Mouse (Mus musculus) frontal cortex, postnatal 25 days (tissue): Measurements from ENCODE around the gene Olfr701.

ENCODE experiments used
- DNase-seq, 2 experiments: peaks; one replicate each; pipeline ENCODE4 v3.0.0; 2022; ENCODE audit warnings: low spot score in 2 of 2

The Olfr701 gene

GRCm38 (mm10) chr7:106813829-106814228, at the start of gene Olfr701:
Olfr701 (plus strand) TSS chr7:106814129.
- DNase-seq: no peak

GRCm38 (mm10) chr7:106788330-106788729, 25.6 kb upstream of the Olfr701 start:
- DNase-seq: no peak

- DNase-seq: no peak
Observed at GRCm38 (mm10) chr7:106793098-106793497, 20.8 kb upstream of the Olfr701 start, which contains the start of gene Olfr699. Olfr699 (minus strand) TSS chr7:106793198.

DNA sequence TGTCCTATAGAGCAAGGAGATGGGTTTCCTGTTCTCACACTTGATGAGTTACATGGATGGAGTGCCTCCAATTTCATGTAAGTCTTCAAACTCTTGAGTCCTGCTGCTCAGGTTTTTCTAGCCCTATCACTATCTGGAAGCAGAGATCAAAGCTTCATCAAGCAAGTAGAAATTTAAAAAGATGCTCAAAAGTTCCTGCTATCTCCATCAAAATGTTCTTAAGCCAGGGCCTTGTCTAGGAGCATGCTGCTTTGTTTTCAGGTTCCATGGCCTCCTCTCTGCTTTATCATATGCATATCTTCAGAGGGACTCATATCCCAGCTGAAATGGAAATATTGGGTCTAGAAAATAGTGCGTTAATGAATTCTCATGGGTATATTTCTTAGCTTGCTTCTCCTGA, 5.2 kb upstream of the Olfr701 start, which contains the start of gene Olfr700:
Gene Olfr700, minus strand, starts transcription at position 101 of the 400 bp plus-strand sequence.
- DNase-seq: no peak

GRCm38 (mm10) chr7:106815775-106816174, 1.8 kb downstream of the Olfr701 start:
- DNase-seq: no peak

DNA sequence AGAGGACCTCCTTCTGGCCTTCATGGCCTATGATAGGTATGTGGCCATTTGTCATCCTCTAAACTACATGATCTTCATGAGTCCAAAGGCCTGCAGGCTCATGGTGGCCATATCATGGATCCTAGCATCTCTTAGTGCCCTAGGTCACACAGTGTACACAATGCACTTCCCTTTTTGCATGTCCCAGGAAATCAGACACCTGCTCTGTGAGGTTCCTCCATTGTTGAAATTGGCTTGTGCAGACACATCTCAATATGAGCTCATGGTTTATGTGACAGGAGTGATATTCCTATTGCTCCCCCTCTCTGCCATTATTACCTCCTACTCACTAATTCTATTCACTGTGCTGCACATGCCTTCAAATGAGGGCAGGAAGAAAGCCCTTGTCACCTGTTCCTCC, 4.5 kb downstream of the Olfr701 start:
- DNase-seq: no peak

- no peak for DNase-seq
Observed at GRCm38 (mm10) chr7:106833793-106834192, 19.9 kb downstream of the Olfr701 start, which contains the start of gene Olfr702. Olfr702 (minus strand) TSS chr7:106833893.

DNA sequence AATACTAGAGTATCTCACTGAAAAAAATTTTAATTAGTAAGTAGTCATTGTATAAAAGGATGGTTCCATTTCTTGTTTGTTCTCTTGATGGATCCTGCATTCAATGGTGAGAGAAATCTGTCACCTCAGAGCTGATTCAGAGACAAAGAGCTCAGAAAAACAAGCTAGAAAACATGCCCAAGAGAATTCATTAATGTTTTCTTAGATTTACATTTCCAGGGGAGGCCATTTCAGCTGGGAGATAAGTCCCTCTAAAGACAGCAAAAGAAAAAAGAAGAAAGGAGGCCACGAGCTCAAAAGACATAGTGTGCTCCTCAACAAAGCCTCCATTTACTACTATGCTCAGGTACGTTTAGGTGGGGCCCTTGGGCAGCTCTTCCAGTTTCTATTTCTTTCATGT, 29.1 kb downstream of the Olfr701 start, which contains the start of gene Olfr703:
Gene Olfr703, plus strand, starts transcription at position 301 of the 400 bp plus-strand sequence.
- DNase-seq: no peak

DNA sequence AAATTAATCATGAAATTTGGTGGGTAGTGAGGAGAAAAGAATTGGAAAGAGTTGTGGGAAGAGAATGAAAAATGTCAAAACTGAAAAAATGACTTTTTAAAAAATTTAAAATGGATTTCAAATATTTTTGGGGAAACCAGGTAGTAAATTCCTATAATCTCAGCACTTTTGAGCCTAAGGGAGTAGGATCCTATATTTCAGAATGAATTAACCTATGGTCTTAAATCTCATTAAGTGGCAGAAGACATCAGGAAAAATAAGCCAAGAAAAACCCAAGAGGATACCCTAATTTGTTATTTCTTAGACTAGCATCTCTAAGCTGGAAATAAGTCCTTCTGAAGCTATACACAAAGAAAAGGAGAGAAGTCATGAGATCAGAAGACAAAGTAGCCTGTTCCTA, 49.0 kb downstream of the Olfr701 start, which contains the start of gene Olfr704:
Gene Olfr704, plus strand, starts transcription at position 301 of the 400 bp plus-strand sequence.
- DNase-seq: no peak
